8 mouse cellular contexts compared by ENCODE assay signal in genomic region chr3:87151294-87151826, GRCm38 (mm10). TPM values are rescaled to one million over a fixed set of nuclear protein-coding genes. Genes with fewer than 3 reads are reported as not detected.
A peak's percentile ranks its signal among the peaks of the same experiment; 100 is the strongest.
DNase-seq lines count a peak whose midpoint lies in the region; ATAC-seq and TF ChIP-seq lines count a peak whose summit lies in the region.

No protein-coding gene starts in this region.

- 0 out of 2 replicates have a peak, but pooled peaks cover 7% of the 10 kb centered on the region for H3K36me3 ChIP-seq in embryonic facial prominence, embryonic 15.5 days
- H3K36me3 ChIP-seq in intestine, embryonic 14.5 days (ENCODE audit: control insufficient read depth, insufficient read depth, low read length), result peaks cover 4% of the 10 kb centered on the region; the same call in 1 of the 2 replicates
- no peaks in the 10 kb centered on the region for H3K36me3 ChIP-seq in neural tube, embryonic 13.5 days

- H3K9me3 ChIP-seq in embryonic facial prominence, embryonic 15.5 days (replicated peaks), result no peaks in the 10 kb centered on the region
- H3K9me3 ChIP-seq in intestine, embryonic 14.5 days (ENCODE audit: control insufficient read depth, low read length), result no peaks in the 10 kb centered on the region
- H3K9me3 ChIP-seq in neural tube, embryonic 13.5 days, result no peaks in the 10 kb centered on the region

- no peak for TF ChIP-seq CTCF in left cerebral cortex, adult 2 months (IDR thresholded peaks at IDR 0.05)

- H3K4me1 ChIP-seq in embryonic facial prominence, embryonic 15.5 days, result peaks cover 68% of the 10 kb centered on the region
- H3K4me1 ChIP-seq in intestine, embryonic 14.5 days (replicated peaks; ENCODE audit: control insufficient read depth, insufficient read depth, low read length), result peaks cover 61% of the 10 kb centered on the region
- H3K4me1 ChIP-seq in neural tube, embryonic 13.5 days (replicated peaks), result peaks cover 72% of the 10 kb centered on the region

- H3K27me3 ChIP-seq in embryonic facial prominence, embryonic 15.5 days, result no peaks in the 10 kb centered on the region
- no peaks in the 10 kb centered on the region for H3K27me3 ChIP-seq in intestine, embryonic 14.5 days (replicated peaks; ENCODE audit: control insufficient read depth, insufficient read depth, low read length)
- no peaks in the 10 kb centered on the region for H3K27me3 ChIP-seq in neural tube, embryonic 13.5 days

- intact Hi-C loops in left cerebral cortex, adult 2 months (cut with DNase I), result no loop called here
- intact Hi-C loops in left cerebral cortex, postnatal 4 days (cut with DNase I), result no loop called here

- H3K4me3 ChIP-seq in left cerebral cortex, adult 2 months, result no peak overlapping the region
- no peak overlapping the region for H3K4me3 ChIP-seq in embryonic facial prominence, embryonic 15.5 days (replicated peaks)
- no peak overlapping the region for H3K4me3 ChIP-seq in intestine, embryonic 14.5 days (ENCODE audit: low read depth, low read length)
- H3K4me3 ChIP-seq in neural tube, embryonic 13.5 days, result no peak overlapping the region

- peak overlapping the region; percentile 18; the same call in 1 of the 2 replicates for H3K27ac ChIP-seq in left cerebral cortex, adult 2 months
- peak overlapping the region; percentile 99 for H3K27ac ChIP-seq in embryonic facial prominence, embryonic 15.5 days (replicated peaks)
- peak overlapping the region; percentile 99 for H3K27ac ChIP-seq in intestine, embryonic 14.5 days (ENCODE audit: low read depth)
- peak overlapping the region; percentile 93 for H3K27ac ChIP-seq in neural tube, embryonic 13.5 days (replicated peaks)

- H3K4me2 ChIP-seq in embryonic facial prominence, embryonic 15.5 days (replicated peaks), result peak overlapping the region; percentile 36
- H3K4me2 ChIP-seq in intestine, embryonic 14.5 days (ENCODE audit: low read length), result peak overlapping the region; percentile 22
- peak overlapping the region; percentile 39 for H3K4me2 ChIP-seq in neural tube, embryonic 13.5 days

- WGBS in embryonic facial prominence, embryonic 15.5 days, result 38% methylated on average over 2 of the region's 2 CpGs
- whole genome bisulfite sequencing in intestine, embryonic 14.5 days, result 64% methylated on average over 2 of the region's 2 CpGs
- WGBS in neural tube, embryonic 13.5 days, result 58% methylated on average over 2 of the region's 2 CpGs

- ATAC-seq in embryonic facial prominence, embryonic 15.5 days (ENCODE audit: insufficient number of reproducible peaks, low FRiP score, low TSS enrichment, low read depth), result no peak
- no peak for ATAC-seq in intestine, embryonic 14.5 days (replicated peaks; ENCODE audit: low FRiP score, low TSS enrichment, low read depth)
- ATAC-seq in neural tube, embryonic 13.5 days (ENCODE audit: low read depth), result no peak

- no peak for DNase-seq in left cerebral cortex, adult 2 months (ENCODE audit: extremely low spot score in 1 of 2, low spot score in 2 of 2)
- no peak for DNase-seq in left cerebral cortex, postnatal 4 days
- DNase-seq in intestine, embryonic 14.5 days (ENCODE audit: low spot score), result no peak
- DNase-seq in layer of hippocampus, adult 9-11 months, result no peak
- no peak for DNase-seq in layer of hippocampus, postnatal 14 days (ENCODE audit: low spot score in 2 of 2)
- DNase-seq in lung, postnatal 14 days, result no peak

- H3K9ac ChIP-seq in embryonic facial prominence, embryonic 15.5 days, result no peak overlapping the region; the same call in 1 of the 2 replicates
- peak overlapping the region; percentile 35; the same call in 1 of the 2 replicates for H3K9ac ChIP-seq in intestine, embryonic 14.5 days (ENCODE audit: low read length)
- peak overlapping the region; percentile 42 for H3K9ac ChIP-seq in neural tube, embryonic 13.5 days

RNA-seq across cellular contexts. Expression of gene Kirrel, which starts 23.2 kb away (rescaled TPM):
- total RNA-seq in left cerebral cortex, adult 2 months (2021), result 1 to 10 TPM; 4.3 to 4.9 TPM
- total RNA-seq in left cerebral cortex, postnatal 4 days (2021), result 1 to 10 TPM; 9.1 to 9.5 TPM
- 19.6 and 20.1 TPM in 2 replicates for polyA plus RNA-seq in embryonic facial prominence, embryonic 15.5 days (2015; fragmentation: Nextera tagmentation; extraction: Ambion mirVana)
- polyA plus RNA-seq in intestine, embryonic 14.5 days (2014; fragmentation: Nextera tagmentation; extraction: Ambion mirVana), result 10.1 and 10.8 TPM in 2 replicates
- 9.8 and 10.4 TPM in 2 replicates for polyA plus RNA-seq in neural tube, embryonic 13.5 days (2015; fragmentation: Nextera tagmentation; extraction: Ambion mirVana)
- total RNA-seq in layer of hippocampus, postnatal 14 days (2021), result 1 to 10 TPM; 4.7 to 4.8 TPM

Comparison
In these comparisons a context has a peak if more than half of its experiments do, and no peak if none do; other contexts are left out.
1. H3K27ac ChIP-seq: peak in every context shown above with its lines; median percentile 99 in embryonic facial prominence, embryonic 15.5 days; 99 in intestine, embryonic 14.5 days; 93 in neural tube, embryonic 13.5 days; 18 in left cerebral cortex, adult 2 months.